Mouse (Mus musculus) erythroblast, embryonic 14.5 days (primary cell): Measurements from ENCODE around the gene Olfr1480.

Source experiments
- GATA1 ChIP-seq: IDR thresholded peaks from 2 replicates; pipeline ENCODE4 v1.6.1; 2012; ENCODE audit warnings: low read length, inconsistent platforms, mixed read lengths
- TAL1 ChIP-seq: IDR thresholded peaks from 3 replicates; pipeline ENCODE4 v1.6.1; 2012; ENCODE audit warnings: low read length, inconsistent platforms, mixed read lengths

DNA sequence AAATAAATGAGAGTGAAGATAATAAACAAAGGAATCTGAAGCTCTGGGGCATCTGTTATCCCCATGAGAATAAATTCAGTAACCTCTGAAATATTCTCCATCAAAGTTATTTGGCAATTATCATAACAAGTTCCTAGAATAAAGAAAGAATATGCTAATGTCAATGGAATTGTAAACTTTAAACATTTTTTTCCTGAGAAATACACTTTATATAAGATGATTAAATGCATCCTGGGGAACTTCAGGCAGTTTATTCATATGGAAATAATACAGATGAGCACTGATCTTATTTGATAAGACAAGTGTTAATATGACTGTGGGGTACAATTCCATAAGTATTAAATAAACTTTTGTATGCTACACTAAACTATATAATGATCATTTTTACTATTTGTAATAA is 47.6 kb upstream of the Olfr1480 start, which contains the start of gene Olfr1475:
- no peak for TF ChIP-seq GATA1
- TF ChIP-seq TAL1 = no peak
